Mouse (Mus musculus) G1E (cell line): Measurements from ENCODE around the gene Gm2174.

Experiments used
- CTCF ChIP-seq: IDR thresholded peaks from 2 replicates; pipeline ENCODE4 v1.5.1; 2012; ENCODE audit warnings: low read depth, low read length, inconsistent platforms, mixed read lengths
- GATA1 ChIP-seq: IDR thresholded peaks from 2 replicates; pipeline ENCODE4 v1.6.1; 2012; ENCODE audit warnings: borderline replicate concordance, low read length, inconsistent platforms, mixed read lengths
- GATA2 ChIP-seq: IDR thresholded peaks from 2 replicates; pipeline ENCODE4 v1.6.1; 2012; ENCODE audit warnings: low read depth, low read length, inconsistent platforms, borderline replicate concordance
- POLR2AphosphoS5 ChIP-seq: IDR thresholded peaks from 2 replicates; pipeline ENCODE4 v1.6.1; 2012; ENCODE audit warnings: low read depth, low read length, inconsistent platforms; ENCODE audit not compliant: insufficient replicate concordance
- TAL1 ChIP-seq: conservative IDR thresholded peaks from 2 replicates; pipeline ENCODE4 v1.6.1; 2012; ENCODE audit warnings: low read depth, low read length, inconsistent platforms, mixed read lengths

DNA sequence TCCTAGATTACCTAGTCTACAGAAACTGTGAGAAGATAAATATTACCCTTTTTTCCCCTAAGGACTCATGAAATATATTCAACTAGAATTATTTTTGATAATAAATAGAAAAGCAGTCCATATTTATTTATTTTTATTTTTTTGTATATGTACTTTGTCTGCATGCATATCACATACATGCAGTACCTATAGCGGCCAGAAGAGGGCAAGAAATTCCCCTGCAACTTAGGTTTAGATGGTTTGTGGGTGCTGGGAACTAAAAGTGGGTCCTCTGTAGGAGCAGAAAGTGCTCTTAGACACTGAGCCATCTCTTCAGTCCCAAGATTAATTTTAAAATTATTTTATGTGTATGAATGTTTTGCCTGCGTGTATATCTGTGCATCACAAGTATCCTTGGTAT lies 17.2 kb upstream of the Gm2174 start:
- TF ChIP-seq CTCF (no peak), POLR2AphosphoS5 (no peak), GATA1 (no peak), TAL1 (no peak), GATA2 (no peak)
